Mouse (Mus musculus) left cerebral cortex, postnatal 4 days (tissue): ENCODE data around the gene Gstt3. TPM values are rescaled to one million over a fixed set of nuclear protein-coding genes. Genes with fewer than 3 reads are reported as not detected.

Source experiments
- DNase-seq: peaks from one replicate; pipeline ENCODE4 v3.0.0-alpha.2; 2022
- intact Hi-C: fragments of 180-260 bp; cut with DNase I; formaldehyde crosslinking; loops from one replicate; pipeline ENCODE4 v1.15.1; 2025
- total RNA-seq, 2 experiments: library from RNA; stranded (reverse); gene quantifications; 2 replicates each; pipeline ENCODE4 v1.2.3; 2021

Gstt3 gene
- total RNA-seq = under 1 TPM; 0.60 to 0.70 TPM

DNA sequence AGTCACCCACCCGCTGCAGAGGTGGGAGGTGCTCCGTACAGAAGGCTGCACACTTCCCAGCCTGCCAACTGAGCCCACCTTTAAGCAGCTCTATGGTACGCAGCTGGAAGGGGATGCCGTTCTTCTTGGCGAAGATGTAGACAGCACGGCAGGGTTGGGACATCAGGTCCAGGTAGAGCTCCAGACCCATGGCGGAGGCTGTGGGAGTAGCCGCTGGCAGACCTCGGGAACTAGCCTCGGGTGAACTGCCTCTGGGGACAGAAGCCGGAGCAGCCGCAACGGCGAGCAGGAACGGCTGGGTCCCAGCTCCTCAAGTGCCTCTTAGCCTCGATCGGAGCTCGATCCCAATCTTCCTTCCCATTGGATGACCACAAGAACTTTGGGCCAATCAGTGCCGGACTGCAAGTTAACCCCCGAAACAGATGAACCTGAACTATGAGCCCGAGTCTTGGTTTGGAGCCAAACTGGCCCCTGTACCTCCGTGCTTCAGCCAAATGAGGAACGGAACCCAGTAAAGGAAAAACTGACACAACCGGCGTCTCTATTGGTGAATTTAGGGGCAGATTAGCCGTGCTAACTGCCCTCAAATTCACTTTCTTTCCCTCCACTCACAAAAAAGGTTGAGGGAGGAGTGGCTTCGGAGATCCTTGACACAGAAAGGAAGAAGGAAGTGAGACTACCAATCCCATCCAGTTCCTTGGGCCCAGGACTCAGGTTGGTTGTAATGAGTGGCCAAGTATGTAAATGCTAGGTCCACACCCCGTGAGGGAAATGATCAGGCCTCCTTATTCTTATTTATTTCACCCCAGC is at the start of gene Gstt3, which contains the start of gene Gm20441:
TSS of gene Gstt3 (minus strand) at position 646 of the 810 bp plus-strand sequence.
TSS of gene Gm20441 (minus strand) at position 186 of the 810 bp plus-strand sequence.
- intact Hi-C loops = no loop called here
- DNase-seq = peak; percentile 14

DNA sequence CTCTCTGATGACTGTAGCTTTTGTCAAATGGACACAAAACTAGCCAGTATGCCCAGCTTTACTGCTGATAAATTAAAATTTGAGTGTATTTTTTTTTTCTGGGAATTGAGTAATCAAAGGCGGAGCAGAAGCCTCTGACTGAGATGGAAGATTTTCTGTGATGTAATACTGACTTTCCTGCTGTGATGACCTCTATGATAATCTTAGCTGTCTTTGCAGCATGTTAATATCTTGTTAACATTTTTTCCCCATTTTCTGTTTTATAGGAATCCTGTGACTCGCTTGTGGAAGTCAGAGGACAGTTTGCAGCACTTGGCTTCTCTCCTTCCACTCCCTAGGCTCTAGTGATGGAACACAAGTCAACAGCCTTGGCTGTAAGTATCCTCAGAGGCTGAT is 49.1 kb upstream of the Gstt3 start:
- no peak for DNase-seq
- intact Hi-C loops = loop anchor here (10.0 kb wide), 1 partner anchor 55 kb away; the partner anchor contains the start of gene Ddt

DNA sequence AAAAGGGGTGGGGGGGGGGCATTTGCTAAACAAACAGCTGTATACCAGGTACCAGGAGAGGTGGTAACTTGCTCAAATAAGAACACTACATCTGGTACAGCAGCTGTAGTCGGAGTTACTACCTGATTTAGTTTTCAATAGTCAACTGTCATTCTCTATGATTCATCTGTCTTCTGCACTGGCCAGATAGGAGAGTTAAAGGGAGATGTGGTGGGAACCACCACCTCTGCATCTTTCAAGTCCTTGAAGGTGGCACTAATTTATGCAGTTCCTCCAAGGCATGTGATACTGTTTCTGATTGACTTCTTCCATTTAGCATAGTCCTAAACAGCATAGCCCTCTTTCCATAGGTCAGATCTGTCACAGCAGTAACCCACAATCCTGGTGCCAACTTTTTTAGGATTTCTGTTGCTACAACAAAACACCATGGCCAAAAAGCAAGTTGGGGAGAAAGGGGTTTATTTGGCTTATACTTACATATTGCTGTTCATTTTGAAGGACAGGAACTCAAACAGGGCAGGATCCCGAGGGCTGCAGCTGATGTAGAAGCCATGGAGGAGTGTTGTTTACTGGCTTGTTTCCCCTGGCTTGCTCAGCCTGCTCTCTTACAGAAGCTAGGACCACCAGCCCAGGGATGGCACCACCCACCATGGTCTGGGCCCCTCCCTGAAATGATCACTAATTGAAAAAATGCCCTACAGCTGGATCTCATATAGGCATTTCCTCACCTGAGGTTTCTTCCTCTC is 48.5 kb upstream of the Gstt3 start:
- no peak for DNase-seq
- intact Hi-C loops = loop anchor here (10.0 kb wide), 1 partner anchor 55 kb away; the partner anchor contains the start of gene Ddt

DNA sequence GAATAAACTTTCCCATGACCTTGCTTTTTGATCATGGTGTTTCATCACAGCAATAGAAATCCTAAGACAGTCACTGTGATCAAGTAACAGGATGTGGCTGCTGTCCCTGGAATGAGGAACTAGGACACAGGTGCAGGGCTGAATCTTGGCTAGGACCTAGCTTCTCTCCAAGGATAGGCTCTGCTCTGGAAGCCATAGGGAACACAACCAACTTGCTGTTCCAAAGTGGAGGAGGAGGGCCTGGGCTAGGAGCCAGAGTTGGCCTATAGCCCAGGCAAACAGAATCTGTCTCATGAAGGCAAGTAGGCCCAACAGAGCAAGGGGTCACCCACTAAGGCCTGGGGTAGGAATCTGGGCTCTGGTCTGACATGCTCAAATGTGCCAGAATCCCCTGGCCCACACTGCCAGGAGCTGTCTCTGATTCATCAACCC is 47.3 kb upstream of the Gstt3 start:
- intact Hi-C loops = no loop called here

DNA sequence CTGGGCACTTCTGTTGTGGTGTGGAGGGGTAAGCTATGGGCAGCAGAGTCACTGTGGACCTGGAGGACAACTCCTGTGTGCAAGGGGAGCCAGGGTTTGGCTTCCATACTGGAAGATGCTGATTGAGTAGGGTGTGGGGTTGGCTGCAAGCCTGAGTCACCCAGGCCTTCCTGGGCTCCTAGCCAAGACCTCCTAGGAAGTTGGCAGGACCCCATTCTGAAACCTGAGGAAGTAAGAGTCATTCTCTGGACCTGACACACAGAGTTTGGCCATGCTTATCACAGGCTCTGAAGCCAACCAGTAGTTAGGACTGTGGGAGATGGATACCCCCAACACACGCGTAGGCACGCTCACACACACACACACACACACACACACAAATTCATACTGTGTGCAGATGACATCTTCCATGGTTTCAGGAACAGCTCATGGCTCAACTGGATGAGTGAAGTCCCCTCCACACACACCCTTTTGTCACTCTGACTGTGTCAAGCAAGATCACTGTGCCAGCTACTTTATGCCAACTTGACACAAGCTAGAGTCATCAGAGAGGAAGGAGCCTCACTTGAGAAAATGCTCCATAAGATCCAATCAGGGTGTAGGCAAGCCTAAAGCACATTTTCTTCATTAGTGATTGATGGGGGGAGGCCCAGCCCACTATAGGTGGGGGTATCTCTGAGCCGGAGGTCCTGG is 46.6 kb upstream of the Gstt3 start:
- intact Hi-C loops = no loop called here
- peak; percentile 82 for DNase-seq

More for the DNA sequence above, 47.3 kb upstream of the Gstt3 start:
- DNase-seq = peak; percentile 90

DNA sequence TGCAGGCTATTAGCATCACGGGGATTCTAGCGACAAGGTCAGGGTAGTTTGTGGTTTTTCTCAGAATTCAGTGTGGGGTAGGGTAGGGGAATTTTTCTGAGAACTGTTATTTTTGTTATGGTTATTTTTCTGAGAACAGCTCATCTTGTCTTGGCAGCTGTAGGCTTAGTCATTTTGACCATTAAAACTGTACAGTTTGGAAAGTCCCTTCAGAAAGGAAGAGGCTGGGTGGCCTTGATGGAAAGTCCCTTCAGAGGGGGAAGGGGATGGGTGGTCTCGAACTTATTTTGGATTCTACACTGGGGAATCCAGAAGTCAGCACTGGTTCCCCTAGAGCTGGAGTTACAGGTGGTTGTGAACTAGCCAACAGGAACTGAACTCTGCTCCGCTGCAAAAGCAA is 43.3 kb upstream of the Gstt3 start:
- intact Hi-C loops = no loop called here
- DNase-seq = no peak

DNA sequence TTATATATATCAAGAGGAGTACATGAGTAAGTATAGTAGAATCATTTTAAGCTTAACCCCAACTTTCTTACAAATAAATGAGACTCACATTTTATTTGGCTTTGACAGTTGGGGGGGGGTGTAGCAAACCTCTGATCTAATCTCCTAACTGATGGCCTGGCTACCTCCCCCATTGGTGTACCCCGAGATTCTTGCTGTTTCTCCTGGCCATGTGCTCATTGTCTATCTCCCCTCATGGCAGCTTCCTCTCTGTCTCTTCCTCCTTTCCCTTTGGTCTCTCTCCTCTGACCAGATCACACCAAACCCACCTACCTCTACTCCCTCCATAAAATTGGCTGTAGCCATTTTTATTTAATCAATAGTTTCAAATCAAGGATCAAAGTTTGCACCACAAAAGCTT is 42.6 kb upstream of the Gstt3 start:
- intact Hi-C loops = no loop called here
- DNase-seq = no peak

DNA sequence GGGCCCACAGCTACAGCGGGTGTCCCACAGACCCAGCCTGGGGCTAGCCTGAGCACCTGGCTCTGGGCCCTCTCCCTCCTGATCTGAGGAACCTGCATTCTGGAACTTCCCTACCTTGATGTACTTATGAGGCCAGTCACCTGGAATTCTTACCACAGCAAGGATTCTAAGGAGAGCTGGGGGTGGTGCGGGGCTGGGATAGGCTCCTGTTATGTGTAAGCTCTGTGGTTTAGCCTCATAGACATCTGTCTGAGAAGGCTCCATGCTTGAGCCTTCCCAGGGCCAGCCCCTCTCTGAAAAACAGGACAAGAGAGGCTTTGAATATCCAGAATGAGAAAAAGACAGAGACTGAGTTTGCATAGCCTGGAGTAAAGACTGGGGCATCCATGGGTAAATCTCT is 41.2 kb upstream of the Gstt3 start, which contains the start of gene Gstt4:
TSS of gene Gstt4 (minus strand) at position 101 of the 400 bp plus-strand sequence.
- DNase-seq = no peak
- intact Hi-C loops = no loop called here

DNA sequence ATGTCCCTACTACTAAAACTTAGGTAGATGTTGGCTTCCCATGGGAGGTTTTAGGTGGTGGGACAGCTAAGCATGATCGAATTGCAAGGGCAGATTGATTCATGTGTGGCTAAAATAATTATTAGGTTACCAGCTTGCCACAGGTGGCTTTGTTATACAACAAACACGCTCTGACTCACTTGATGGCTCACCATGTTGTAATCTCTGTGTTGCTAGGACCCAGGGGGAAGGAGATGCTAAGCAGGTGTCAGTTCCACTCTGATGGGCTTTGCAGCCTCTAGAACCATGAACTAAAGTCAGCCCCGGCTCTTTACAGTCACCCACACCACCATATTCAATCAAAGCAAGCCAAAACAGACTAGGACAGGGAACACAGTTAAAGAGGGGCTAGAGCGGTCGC is 38.7 kb upstream of the Gstt3 start:
- intact Hi-C loops = no loop called here
- no peak for DNase-seq

DNA sequence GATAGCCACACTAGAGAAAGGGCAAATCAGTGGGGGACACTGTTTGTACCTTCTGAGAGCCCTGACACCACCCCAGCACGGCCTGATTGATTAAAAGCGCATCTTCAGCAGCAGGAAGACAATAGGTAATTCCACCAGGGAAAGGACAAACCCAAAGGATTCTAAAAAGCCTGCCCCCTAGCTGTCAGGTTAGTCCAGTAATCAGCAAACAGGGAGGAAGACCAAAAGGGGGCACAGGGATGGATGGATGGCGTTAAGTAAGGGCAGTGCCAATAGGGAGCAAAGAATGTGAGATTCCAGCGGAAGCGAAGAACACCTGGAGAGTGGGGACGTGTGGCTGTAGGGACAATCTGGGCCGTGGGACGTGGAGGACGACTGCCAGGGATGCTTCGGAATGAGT is 37.4 kb upstream of the Gstt3 start:
- intact Hi-C loops = no loop called here
- DNase-seq = no peak

DNA sequence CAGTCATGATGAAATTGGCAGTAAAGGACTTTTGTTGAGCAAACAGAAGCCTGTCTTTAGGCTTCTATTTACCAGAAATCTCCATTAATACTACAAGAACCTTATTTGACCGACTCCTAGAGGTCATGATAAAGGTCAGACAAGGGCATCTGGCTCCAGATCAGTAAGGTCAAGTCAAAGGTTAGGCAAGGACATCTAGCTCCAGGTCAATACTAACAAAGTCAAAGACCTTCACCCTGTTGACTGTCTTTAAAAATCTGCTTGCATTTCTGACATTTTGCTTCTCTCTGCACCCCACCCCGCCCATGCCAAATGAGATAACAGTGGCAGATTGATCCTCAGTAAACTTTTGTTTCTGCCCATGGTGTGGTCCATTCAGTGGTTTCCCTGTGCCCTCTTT is 23.0 kb upstream of the Gstt3 start:
- DNase-seq = no peak
- intact Hi-C loops = no loop called here

DNA sequence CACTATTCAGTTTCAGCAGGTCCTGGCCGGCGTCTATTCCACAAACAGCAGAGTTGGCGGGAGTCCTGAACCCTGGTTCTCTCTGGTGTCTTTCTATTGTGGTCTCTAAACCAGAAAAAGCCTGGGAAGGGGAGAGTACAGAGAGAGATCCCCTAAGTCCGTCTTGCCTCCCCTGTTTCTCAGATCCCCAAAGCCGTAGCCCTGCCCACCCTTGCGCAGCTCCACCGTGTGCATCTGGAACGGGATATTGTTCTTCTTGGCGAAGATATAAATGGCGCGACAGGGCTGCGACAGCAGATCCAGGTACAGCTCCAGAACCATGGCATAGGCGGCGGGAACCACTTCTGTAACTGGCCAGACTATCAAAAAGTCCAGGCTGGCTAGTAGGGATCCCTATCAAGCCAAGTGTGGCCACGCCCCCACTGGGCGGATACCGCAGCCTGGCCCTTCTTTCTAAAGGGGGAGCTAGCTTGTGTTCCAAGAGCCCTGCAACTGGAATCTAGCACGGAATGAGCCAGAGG is 17.0 kb upstream of the Gstt3 start, which contains the start of gene Gstt1:
TSS of gene Gstt1 (minus strand) at position 409 of the 521 bp plus-strand sequence.
- intact Hi-C loops = no loop called here
- peak; percentile 50 for DNase-seq

DNA sequence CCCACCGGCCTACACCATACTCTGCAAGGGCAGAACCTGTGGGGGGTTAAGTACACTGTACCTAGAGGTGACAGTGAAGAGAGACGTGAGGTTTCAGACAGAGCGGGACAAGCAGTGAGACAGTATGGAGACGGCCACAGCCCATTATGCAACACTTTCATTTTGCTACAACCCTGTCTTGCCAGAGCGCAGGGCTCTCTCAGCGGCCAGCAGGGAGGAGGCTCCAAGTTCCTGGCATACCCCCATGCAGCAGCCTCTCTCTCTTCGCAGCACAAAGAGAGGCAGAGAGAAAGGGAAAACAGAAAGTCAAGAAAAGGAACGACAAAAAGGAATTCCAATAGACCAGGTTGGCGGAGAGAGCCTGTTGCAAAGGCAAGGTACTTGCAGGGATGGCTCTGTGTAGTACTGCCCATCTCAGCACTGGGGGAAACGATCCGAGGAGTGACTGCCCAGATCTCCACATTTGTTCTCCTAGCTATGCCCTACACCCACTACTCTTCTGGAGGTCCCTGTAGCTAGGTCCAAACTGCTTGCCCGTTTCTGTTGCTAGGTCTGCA is 16.5 kb upstream of the Gstt3 start:
- DNase-seq = peak; percentile 38
- intact Hi-C loops = no loop called here

DNA sequence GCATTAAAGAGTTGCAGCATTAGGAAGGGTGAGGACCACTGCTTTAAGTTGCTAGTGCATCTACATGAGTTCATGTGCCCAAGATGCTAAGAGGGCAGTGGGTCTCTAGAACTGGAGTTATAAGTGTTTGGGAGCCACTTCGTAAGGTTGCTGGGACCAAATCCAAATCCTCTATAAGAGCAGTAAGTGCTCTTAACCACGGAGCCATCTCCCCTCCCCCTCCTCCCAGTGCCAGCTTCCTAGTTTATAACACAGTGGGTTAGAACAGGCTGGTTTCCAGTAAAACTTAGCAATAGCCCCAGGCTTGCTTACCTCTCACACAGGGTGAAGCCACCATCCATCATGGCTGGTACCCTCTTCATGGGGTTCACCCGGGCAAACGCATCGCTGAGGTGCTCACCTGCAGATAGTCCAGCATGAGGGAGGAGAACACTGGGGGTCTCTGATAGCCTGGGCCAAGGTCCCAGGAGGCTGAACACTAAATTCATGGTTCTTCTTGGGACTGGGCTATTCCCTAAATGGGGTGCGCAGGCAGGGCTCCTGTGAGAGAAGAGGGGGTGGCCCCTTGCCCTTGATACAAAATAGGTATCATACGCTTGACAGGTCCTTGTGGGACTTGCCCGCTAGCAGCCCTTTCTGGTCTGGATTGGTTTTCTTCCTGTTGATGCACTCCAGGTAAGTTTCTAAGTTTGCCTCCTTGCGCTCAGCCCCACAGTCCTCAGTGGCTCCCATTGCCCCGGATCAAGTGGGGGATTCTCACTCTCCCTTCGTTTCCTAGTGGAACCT is 15.7 kb upstream of the Gstt3 start:
- no peak for DNase-seq
- intact Hi-C loops = no loop called here

DNA sequence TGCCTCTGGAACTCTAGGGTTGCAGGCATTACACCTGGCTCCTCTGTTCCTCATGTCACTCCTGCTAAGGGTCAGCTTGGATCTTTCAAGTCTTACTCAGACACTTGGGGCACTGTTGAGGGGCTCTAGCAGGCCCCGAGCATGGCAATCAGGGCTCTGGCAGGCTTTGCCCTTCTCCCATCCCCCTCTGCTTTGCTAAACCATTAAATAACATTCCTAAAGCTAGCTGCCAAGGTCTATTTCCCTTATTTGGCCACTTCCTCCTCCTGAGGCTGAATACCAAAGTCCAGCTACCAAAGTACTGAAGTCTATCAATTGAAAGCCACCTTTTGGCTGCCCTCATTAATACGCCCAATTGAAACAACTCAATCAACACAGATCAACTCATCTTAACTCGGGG is 13.7 kb upstream of the Gstt3 start:
- DNase-seq = no peak
- intact Hi-C loops = no loop called here

DNA sequence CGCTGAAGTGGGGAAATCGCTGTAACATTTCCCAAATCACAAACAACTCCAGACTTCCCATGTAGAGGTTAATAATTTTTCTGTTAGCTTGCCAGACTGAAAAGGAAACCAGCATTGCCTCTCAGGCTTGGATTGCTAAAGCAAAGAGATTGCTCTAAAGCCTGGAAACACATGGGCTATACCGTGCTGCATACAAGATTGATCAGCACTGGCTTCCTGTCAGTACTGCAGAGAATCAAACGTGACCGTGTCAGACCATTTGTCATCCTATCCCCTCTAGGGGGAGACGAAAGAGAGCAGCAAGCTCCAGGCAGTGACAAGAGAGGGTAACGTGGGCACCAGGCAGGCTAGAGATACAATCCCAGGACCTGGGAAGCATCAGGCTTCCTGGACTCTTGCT is 9.6 kb upstream of the Gstt3 start:
- DNase-seq = no peak
- intact Hi-C loops = no loop called here

DNA sequence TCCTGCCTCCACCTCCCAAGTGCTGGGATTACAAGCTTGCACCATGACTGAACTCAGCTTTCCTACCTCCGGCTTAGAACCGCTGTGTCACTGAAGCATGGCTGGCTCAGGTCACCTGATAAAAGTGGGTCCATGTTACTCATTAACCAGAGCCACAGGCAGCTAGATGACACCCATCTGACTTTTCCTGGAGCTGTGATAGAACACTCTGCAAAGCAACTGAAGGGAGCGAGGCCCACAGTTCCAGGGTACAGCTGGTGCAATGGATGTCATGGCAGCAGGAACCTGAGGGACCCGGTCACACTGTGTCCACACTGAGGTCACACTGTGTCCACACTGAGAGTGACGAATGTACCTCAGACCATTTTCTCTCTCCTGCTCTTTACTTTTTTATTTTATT is 8.6 kb upstream of the Gstt3 start:
- no peak for DNase-seq
- intact Hi-C loops = no loop called here

DNA sequence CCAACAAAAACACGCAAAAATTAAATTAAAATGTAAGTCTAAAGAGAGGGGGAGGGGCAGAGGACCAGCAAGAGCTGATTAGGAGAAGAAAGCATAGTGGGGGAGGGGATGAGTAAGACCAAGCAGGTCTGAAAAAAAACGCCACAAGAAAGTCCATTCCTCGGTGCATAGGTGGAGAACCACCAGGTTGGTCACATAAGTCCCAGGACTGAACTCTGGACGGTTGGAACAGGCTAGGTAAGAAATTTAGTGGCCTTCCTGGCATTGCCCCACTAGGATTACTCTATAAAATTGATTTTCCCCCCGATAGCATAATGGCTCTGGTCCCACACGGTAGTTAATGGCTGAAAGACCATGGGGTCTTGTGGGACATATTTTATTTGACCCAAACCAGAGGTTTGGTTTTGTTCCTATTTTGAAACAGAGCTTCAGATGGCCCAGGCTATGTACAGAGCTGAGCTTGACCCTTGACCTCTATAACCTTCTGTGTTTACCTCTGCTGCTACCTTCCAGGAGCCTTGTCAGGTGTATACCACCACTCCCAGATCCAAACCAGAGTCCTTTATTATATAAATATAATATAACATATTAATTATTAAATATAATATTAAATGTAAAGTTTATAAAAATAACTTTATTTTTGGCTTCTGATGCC is 8.0 kb upstream of the Gstt3 start:
- intact Hi-C loops = no loop called here
- no peak for DNase-seq

DNA sequence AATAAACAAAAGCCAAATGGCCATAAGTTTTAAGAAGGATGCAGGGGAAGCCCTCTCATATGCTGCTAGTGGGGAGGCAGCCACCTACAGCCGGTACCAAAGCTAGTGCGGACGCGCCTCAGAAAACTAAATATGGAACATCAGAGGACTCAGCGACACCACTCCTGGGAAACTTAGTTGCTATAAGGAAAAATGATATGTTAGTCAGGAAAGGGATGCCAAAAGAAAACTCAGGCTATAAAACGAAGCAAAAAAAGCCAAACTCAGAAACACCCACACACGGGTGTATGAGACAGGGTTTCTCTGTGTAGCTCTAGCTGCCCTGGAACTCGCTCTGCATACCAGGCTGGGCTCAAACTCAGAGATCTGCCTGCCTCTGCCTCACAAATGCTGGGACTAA is 7.1 kb upstream of the Gstt3 start:
- no peak for DNase-seq
- intact Hi-C loops = no loop called here
